Mouse (Mus musculus): ENCODE results near the gene Strap.
"Not testable (repeated sequence)": the region's sequence is repeated elsewhere in the genome, so short reads cannot be mapped to it uniquely, and the experiment has no call there.

Strap gene

DNA sequence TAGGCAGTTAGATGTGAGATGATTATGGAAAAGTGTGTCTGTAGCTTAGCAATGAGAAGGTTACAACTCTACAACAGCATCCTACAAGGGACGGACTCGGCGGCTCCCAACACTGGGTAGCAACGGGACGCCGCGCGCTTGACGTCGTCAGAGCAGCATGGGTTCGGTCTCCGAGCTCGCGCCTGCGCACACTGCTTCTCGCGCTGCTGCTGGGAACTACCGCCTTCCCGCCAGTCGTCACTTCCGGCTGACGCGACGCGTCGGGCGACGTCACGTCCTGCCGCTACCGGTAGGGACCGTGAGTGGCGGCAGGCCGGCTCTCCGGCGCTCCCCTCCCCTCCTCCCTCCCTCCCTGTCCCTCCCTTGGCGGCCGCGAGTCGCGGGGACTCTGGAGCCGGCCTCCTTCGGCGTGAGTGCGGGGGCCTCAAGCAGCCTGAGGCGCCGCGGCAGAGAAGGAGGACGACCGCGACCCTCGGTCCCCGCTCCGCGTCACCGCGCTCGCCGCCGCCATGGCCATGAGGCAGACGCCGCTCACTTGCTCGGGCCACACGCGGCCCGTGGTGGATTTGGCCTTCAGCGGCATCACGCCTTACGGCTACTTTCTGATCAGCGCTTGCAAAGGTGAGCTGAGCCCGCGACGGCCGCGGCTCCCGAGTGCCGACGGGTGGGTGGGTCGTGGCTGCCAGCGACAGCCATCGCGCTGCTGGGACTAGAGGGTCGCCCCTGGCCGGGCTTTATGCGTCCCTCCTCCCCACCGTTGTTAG, at the start of gene Strap:
Gene Strap, plus strand, starts transcription at position 233 of the 764 bp plus-strand sequence.
- DNase-seq (ENCODE audit: low spot score in 2 of 2) = peak; percentile 84 to 91

DNA sequence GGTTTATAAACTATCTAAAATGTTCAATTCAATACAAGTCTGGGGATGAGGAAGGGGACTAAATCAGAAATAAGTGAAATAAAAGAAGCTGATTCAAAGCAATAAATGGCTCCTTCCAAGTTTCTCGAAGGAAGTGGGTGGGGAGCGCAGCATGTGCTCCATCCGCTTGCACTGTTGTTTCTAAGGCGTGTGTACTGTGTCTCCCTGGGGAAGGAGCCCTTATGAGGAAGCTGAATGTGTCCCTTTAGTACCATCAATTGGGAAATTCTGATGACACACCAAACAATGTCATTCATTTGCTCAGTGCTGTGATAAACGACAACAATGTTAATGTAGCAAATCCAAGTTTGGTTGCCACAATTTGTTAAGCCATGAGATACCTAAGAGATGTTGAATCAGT, 47.2 kb upstream of the Strap start:
- no peak for DNase-seq (ENCODE audit: low spot score in 2 of 2)

DNA sequence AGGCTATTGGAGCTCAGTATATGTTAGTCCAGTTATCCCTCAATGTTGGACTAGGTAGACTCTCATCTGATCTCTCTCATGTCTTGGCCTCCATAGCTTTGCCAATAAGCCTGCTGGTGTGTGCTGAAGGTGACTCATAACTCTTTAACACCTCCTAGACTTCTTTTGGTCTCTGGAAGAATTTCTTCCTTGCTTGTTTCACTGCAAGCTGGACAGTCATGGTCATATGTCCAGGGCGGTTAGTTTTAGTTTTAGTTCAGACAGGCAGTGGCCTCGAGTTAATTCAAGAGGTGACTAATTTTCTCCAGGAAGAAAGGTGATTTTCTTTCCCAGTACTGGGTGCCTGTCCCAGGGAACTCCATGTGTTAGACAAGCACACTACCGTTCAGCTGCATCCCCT, 46.8 kb upstream of the Strap start:
- DNase-seq (ENCODE audit: low spot score in 2 of 2) = no peak

DNA sequence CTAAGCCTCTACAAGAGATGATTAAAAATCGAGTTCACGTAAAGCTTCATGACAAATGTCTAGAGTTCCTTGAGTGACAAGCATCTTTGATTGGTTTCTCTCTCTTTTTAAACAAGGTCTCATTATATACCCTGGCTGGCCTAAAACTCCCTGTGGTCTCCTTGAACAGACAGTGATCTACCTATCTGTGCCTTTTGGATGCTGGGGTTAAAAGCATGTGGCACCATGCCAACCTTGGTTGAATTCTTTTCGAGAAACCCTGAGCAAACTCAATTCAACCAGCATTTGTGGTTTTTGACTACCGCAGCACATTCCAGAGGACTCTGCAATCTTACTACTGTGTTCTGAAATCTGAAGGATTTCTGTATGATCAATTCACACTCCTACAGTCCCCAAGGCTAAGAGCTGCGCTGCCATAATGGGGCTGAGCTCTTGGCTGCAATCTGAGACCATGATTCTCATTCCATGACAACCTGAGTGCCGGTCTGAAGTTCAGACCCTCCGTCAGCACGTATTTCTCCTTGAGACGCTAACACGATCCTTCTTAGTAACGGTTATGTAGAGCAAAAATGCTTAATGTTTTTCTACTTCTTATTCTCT, 46.3 kb upstream of the Strap start:
- no peak for DNase-seq (ENCODE audit: low spot score in 2 of 2)

DNA sequence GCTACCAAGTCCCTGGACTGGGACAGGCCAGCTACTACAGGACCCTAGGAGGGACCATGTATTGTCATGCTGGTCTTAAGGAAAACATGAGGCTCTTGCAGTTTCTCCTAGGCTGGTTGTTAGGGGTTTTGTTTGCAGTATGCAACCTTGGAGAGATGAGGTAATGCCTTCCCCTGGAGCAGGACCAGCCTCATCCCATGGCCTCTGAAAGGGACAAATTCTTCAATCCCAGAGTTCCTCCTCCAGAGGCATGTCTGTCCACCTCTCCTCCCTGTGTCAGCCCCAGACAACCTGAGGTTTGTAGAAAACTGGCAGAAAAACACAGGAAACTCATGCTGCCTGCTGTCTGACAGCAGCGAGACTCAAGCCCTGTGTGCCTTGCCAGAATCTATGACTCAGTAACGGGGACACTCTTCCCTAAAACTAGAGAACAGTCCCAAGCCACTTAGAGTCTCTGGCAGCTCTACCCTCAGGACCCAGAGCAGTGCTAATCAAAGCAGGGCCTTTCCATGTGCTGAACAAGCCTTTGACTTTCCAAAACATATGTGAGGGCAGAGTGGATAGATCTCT, 44.2 kb upstream of the Strap start:
- no peak for DNase-seq (ENCODE audit: low spot score in 2 of 2)

DNA sequence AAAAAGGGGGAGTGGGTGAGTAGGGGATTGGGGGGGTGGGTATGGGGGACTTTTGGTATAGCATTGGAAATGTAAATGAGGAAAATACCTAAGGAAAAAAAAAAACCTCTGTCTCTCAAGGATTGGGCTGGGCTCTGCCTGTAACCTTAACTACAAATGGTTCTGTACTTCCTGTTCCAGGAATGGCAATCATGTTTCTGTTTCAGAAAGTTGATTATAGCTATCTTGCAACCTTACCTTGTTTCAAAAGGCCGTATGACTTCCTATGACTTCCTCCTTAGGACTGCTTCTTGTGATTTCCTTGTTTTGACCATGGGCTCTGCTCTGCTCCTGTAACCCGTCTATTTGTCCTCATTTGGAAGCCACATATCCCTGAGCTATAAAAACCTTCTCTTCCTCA, 40.6 kb upstream of the Strap start:
- DNase-seq (ENCODE audit: low spot score in 2 of 2) = no peak

DNA sequence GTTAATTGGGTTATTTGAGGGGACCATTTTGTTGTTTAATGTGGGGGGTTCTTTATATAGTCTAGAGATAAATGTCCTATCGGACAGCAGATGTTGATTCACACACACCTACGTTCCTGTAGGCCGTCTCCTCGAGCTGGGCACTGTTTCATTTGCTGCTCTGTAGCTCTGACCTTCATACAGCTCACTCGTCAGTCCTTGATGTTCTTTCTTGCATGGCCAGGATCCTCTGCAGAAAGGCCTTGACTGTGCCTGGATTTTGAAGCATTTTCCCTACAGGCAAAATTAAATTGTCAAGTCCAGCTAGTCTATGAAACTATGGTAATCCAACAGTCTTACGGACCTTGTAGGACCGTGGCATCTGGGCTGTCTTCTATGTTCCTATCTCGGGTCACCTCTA, 39.8 kb upstream of the Strap start:
- no peak for DNase-seq (ENCODE audit: low spot score in 2 of 2)

DNA sequence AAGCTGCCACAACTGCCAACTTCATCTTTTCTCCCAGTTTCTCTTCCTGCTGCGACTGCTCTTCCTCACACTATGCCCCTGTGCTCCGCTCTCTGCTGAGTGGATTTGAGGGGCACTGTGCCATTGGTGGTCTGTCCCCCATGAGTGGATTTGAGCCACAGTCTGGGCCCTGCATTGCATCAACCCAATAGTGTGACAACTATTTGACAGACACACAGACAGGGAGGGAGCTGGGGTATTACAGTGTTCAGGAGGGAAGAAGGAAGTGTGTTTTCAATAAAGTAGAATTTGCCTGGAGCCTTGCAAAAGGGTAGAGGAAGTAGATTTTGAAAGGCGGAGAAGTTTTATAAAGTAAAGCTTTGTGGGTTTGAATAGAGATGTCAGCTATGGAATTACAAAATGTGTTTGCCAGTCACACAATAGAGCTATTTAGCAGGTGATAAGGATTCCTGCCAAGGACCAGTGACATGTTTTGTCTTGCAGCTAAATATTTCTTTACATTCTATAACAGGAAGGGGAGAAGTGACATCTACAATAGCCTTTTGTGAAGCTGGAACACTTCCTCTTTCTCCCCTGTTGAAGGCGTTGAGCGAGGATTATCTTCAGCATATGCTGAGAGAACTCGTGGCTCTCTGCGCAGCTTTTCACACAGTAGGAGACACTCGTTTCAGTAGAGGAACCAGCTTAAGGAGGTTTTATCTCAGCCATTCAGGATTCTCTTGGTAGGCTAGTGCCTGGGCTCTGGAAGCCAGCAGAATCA, 38.3 kb upstream of the Strap start:
- DNase-seq (ENCODE audit: low spot score in 2 of 2) = no peak

DNA sequence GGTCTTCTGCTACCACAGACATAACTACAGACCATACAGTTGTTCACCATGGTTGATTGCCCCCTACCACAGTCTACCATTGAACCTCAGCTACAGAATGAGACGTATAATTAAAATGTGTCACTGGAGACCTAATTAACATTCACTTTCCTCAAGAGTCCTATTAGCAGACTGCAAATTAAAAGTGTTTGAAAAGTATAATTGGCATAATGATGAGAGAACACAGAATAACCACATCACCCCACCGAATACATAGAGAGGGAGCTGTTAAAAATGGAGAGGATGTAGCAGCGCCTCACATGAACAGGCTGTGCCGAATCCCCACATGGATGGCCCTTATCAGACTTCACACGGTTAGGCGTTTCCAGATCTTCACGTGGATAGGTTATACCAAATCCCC, 35.4 kb upstream of the Strap start:
- DNase-seq (ENCODE audit: low spot score in 2 of 2) = no peak

DNA sequence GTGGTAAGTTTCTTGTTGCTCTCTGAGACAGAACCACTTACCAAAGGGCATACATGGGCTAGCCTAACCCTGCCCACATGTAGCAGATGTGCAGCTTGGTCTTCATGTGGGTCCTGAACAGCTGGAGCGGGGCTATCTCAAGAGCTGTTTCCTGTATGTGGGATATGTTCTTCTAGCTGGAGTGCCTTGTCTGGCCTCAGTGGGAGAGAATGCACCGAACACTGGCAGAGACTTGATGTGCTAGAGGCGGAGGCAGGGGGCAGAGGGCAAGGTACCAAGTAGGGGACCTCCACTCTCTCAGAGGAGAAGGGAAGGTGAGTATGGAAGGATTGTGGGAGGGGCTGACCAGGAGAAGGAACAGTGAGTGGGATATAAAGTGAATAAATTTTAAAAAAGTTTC, 32.7 kb upstream of the Strap start:
- no peak for DNase-seq (ENCODE audit: low spot score in 2 of 2)

DNA sequence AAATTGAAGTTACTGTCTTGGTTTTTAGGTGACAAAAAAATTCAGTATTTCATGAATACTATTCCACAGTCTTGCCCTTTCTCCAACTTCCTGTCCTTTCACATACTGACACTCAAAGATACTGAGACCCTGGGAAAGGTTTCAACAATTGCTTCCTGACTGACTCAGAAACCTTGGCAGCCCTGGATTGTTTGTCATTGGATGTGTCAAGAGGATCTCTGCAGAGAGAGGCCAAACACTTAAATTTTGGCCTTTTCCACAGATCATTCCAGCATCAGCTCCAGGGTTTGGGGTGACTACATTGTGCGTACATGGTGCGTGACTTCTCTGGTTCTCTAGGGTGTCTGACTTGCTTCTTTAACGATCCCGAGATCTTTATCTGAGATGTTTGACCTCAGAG, 32.0 kb upstream of the Strap start:
- DNase-seq (ENCODE audit: low spot score in 2 of 2) = no peak

DNA sequence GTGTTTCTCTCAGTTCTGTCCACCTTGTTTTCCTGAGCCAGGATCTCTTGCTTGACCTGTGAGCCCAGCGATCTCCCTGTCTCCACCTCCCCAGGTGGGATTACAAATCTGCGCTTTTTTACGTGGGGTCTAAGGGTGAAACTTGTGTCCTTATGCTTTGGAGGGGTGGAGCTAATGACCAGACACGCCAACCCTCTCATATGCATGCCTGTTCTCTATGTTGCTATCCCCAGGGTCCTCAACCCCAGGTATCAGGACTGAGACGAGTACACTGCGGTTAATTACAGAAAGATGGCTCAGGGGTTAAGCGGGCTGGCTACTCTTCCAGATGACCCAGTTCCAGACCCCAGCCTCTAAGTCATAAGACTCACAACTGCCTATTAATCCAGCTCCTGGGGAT, 31.4 kb upstream of the Strap start:
- no peak for DNase-seq (ENCODE audit: low spot score in 2 of 2)

DNA sequence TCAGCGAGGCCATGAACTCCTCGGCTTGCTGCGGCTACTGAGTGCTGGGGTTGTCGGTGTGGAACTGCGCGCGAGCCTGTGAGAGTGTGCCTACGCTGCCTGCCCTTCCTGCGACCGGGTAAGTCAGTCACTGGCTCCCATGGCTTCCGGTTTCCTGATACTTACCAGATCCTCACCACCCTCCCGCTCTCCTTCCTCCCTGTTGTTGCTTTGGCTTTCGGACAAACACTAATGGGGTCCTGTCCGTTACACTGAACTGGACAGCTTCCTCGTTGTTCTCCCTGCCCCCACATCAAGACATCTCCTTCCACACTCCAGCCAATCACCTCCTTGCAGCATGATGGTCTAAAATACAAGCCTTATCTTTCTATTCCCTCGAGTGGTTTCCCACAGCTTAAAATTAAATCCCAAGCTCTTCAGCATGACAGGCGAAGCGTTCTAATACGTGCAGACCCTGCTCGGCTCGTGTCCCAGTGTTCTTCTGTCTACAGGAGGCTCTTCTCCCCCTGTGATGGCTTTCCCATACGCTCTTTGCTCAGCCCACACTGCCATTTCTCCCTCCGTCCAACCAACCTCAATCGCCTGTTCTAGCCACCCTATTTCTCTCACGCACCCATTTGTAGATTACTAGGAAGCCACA, 30.5 kb upstream of the Strap start:
- DNase-seq (ENCODE audit: low spot score in 2 of 2) = no peak

DNA sequence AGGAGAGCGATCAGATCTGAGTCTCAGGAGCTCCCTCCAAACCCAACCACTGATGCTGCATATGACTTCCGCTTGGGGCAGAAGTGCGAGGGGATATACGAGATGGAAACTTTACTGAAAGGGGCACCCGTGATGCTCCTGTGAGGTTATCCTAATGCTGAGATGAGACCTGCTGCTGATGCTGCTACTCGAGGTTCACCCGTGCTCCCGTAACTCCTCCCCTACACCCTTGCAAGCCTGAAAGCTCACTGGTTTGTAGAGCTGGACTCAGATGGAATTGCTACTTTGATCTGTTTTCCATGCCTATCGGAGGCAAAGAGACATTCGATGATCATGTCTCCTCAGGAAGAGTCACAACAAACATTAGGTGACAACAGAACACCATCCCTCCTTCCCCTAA, 28.7 kb upstream of the Strap start:
- no peak for DNase-seq (ENCODE audit: low spot score in 2 of 2)

DNA sequence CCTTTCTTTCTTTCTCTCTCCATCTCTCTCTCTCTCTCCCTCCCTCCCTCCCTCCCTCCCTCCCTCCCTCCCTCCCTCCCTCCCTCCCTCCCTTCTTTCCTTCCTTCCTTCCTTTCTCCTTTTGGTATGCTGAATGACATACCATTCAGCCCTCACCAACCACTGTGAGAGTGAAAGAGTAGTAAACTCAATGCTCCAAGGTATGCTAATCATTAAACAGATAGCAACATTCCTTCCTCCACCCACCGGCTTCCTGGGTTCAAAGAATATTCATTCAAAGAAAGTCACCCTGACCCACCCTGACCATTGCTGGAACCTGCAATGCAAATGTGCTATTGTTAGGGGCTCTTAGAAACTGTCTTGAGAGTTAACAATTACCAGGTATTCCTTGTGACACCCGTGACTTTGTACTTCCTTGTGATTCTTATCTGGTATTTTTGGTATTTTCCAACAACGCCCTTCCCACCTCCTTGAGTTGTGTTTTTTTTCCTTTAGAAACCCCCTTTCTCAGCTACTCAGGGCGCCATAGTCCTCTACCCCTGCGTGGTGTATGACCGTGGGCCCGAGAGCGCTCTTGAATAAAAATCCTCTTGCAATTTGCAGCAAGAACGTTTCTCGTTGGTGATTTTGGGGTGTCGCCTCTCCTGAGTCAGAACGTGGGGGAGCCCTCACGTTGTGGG, 26.0 kb upstream of the Strap start:
- not testable (repeated sequence) for DNase-seq (ENCODE audit: low spot score in 2 of 2)

DNA sequence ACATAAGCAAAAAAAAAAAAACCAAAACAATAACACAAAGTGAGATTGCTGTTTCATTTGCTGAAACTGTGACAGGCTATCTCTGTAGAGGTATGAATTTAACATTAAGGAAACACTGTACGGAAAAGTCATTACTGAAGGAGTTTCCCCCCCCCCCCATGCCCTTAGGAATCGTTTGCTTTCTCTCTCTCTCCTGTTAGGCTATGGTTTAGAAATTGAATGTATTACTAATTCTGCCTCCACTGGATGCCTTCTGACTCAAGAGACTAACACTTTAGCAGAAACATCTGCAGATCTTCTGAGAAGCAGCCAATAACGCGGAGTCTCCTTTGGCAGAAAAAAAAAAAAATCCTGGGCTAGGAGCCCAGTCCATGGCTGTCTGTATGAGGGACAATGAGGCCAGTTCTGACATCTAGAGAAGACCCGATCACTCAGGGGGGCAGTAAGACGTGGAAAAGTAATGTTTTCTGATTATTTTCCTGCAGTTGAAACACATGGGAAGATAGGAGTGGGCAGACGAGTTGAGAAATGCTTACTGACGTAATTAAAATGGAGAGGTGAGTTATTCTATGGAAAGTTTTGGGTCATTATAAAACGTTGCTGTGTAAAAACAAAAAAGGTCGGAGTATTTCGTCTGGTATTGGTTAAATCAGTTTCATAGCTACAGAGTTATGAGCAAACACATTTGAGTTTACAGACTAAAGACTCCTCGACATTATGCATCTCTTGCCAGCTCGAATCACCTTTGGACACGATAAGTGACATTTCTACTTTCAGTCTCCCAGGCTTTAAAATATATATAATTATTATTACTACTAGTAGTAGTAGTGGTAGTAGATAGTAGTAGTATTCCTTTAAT, 24.5 kb upstream of the Strap start:
- DNase-seq (ENCODE audit: low spot score in 2 of 2) = no peak

DNA sequence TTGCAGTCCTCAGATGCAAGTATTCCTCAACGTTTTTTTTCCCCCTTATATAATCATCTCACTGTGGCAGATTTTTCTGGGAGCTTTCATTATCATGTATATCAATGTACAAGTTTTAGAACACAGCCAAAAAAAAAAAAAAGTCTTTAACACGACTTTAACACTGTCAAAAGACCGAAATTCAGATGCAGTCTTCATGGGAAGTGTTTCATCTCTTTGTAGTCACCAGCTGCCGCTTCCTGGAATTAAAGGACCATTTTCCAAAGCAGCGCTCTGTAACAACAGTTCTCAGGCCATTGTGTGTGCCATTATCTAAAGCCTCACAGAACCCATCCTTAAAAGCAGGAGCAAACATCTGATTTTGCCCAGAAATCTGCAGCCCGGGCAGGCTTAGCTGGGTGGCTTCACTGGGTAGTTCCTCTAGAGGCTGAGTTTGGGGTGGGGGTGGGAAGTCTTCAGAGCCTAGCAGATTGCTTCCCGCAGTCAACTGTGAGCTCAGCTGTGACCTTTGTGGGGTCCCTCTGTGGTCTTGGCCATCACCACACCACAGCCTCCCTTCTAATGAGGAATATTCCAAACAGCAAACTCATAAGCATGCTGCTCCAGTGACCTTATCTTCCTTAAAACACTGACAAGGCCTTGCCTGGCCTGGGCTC, 22.1 kb upstream of the Strap start:
- no peak for DNase-seq (ENCODE audit: low spot score in 2 of 2)

DNA sequence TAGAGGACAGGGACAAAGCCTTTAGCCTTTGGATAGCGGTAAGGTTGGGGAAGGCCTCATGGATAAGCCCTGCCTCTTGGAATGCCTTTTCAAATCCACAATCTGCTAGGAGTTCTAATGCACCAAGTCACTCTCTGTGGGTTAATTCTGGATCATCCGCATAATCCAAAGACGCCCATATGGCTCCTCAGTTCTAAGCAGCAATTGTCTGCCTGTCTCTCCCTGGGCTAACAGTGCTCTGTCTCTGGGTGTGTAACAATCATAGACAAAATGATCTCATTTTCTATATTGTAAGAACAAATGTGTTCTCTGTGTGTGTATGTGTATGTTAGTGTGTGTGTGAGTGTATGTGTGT, 21.6 kb upstream of the Strap start:
- DNase-seq (ENCODE audit: low spot score in 2 of 2) = no peak

DNA sequence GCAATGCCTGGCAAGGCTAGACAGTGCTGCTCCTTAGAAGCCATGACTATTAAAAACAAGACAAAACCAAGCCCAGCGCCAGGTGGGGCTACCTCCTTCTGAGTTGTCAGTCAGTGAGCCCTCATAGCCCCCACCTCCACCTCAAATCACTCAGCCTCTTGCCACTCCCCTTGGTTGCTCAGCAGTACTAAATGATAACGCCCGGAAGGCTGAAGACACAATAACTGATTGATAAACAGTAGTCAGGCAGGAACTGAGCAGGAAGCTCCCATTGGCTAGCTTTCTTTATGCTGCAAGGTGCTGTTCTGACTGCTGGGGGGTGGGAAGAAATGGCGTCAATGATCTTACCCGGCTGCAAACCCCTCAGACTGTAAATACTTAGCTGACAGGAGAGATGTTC, 18.1 kb upstream of the Strap start:
- no peak for DNase-seq (ENCODE audit: low spot score in 2 of 2)

DNA sequence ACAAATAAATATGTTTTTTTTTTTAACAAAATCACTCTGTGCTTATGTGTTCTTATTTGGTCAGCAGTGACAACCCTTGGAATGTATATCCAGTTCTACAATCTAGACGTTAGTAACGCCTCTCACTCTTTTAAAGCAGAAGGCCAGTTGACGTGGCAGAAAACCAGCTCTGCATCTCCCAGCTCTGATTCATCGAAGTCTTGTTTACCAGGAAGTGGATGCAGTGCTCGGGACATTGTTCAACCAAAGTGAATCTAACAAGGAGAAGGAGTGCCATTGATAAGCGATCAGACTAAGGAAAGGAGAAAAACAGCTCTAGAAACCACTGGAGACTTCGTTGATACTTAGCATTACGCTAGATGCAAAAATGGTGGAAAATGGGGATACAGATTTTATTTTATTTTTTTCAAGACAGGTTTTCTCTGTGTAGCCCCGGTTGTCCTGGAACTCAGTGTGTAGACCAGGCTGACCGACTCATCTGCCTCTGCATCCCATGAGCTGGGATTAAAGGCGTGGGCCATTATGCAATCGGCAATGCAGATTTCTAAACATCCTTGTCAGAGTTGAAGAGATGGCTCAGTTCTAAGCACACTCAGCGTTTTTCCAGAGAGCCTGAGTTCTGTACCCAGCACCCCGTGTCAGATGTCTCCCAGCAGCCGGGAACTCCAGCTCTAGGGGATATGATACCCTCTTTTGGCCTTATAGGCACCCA, 12.5 kb upstream of the Strap start:
- no peak for DNase-seq (ENCODE audit: low spot score in 2 of 2)

Data from natural killer cell, adult 2 months (primary cell).